Mouse (Mus musculus): Measurements from ENCODE around the gene Raph1. TPM values are rescaled to one million over a fixed set of nuclear protein-coding genes. Genes with fewer than 3 reads are reported as not detected.
"Not testable (repeated sequence)": the region's sequence is repeated elsewhere in the genome, so short reads cannot be mapped to it uniquely, and the experiment has no call there.

Gene Raph1
- total RNA-seq, 2 experiments from 2014 or later, result 64.2 to 64.5 TPM

- H3K4me3 ChIP-seq, result no peak overlapping the region
- no peak for TF ChIP-seq CTCF (conservative IDR thresholded peaks at IDR 0.05)
- no peak for DNase-seq (ENCODE audit: low spot score in 2 of 2)
- no peak overlapping the region for H3K27ac ChIP-seq
Observed at GRCm38 (mm10) chr1:60460623-60461022, 106.3 kb downstream of the Raph1 start.

- no peak overlapping the region for H3K27ac ChIP-seq
- TF ChIP-seq CTCF (conservative IDR thresholded peaks at IDR 0.05), result no peak
- no peak for DNase-seq (ENCODE audit: low spot score in 2 of 2)
- no peak overlapping the region for H3K4me3 ChIP-seq
Observed at GRCm38 (mm10) chr1:60449896-60450295, 117.0 kb downstream of the Raph1 start.

- peak; percentile 60 for TF ChIP-seq CTCF (conservative IDR thresholded peaks at IDR 0.05)
- DNase-seq (ENCODE audit: low spot score in 2 of 2), result no peak
- no peak overlapping the region for H3K27ac ChIP-seq
- no peak overlapping the region for H3K4me3 ChIP-seq
Observed at GRCm38 (mm10) chr1:60447067-60447466, 119.8 kb downstream of the Raph1 start.

GRCm38 (mm10) chr1:60441438-60441837 lies 125.5 kb downstream of the Raph1 start:
- not testable (repeated sequence) for DNase-seq (ENCODE audit: low spot score in 2 of 2); H3K27ac ChIP-seq; H3K4me3 ChIP-seq
- TF ChIP-seq CTCF (conservative IDR thresholded peaks at IDR 0.05), result peak; percentile 53

GRCm38 (mm10) chr1:60432497-60432896 lies 134.4 kb downstream of the Raph1 start:
- DNase-seq (ENCODE audit: low spot score in 2 of 2), result no peak
- Histone ChIP-seq H3K4me3 (no peak overlapping the region), H3K27ac (no peak overlapping the region)
- TF ChIP-seq CTCF (conservative IDR thresholded peaks at IDR 0.05), result no peak

Small RNAs within 50 kb of the gene (microRNA-seq; reads per million reads assigned to microRNA genes)
- gene Gm23762, result 0 reads per million in 2 experiments

Other genes with a start within 250 kb of the Raph1 start
- gene Cyp20a1, start 223.8 kb downstream of the Raph1 start, total RNA-seq (2021), result 10 to 100 TPM; 10.9 to 11.4 TPM
- gene Abi2, start 157.5 kb downstream of the Raph1 start, total RNA-seq (2021), result 100 to 1,000 TPM; 367 to 372 TPM
- under 1 TPM; 0.15 to 0.17 TPM for gene Cd28, start 149.7 kb upstream of the Raph1 start, total RNA-seq (2021)